Mouse (Mus musculus) heart, postnatal 0 days (tissue): ENCODE data around the gene Fut4. TPM values are rescaled to one million over a fixed set of nuclear protein-coding genes. Genes with fewer than 3 reads are reported as not detected.

Experiments used
- ATAC-seq: fragments of 200-750 bp; cut with Nextera tagmentation; 2 replicates; pipeline ENCODE4 v1.8.0; 2017; ENCODE audit warnings: low read depth, moderate number of reproducible peaks, moderate library complexity; ENCODE audit not compliant: insufficient read depth
- DNase-seq: peaks from one replicate; pipeline ENCODE4 v3.0.0-alpha.2; 2016; ENCODE audit warnings: low spot score
- H3K27ac ChIP-seq: fragments of 300-500 bp; sonication (generic); 2 replicates; pipeline ENCODE4 v1.5.1; 2014; ENCODE audit warnings: low read depth, mild to moderate bottlenecking
- H3K27me3 ChIP-seq: fragments of 300-500 bp; sonication (generic); 2 replicates; pipeline ENCODE4 v1.6.1; 2014; ENCODE audit warnings: low read length, mixed read lengths; ENCODE audit not compliant: control insufficient read depth, insufficient read depth
- H3K36me3 ChIP-seq: fragments of 300-500 bp; sonication (generic); replicated peaks from 2 replicates; pipeline ENCODE4 v1.6.1; 2014; ENCODE audit warnings: low read length, mixed read lengths; ENCODE audit not compliant: control insufficient read depth, insufficient read depth
- H3K4me1 ChIP-seq: fragments of 300-500 bp; sonication (generic); 2 replicates; pipeline ENCODE4 v1.6.1; 2014; ENCODE audit warnings: antibody characterized with exemption; ENCODE audit not compliant: control insufficient read depth, insufficient read depth
- H3K4me2 ChIP-seq: fragments of 300-500 bp; sonication (generic); 2 replicates; pipeline ENCODE4 v1.6.1; 2014; ENCODE audit warnings: low read depth, mild to moderate bottlenecking, low read length, moderate library complexity
- H3K4me3 ChIP-seq: fragments of 300-500 bp; sonication (generic); 2 replicates; pipeline ENCODE4 v1.5.1; 2014; ENCODE audit warnings: low read depth, low read length
- H3K9ac ChIP-seq: fragments of 300-500 bp; sonication (generic); replicated peaks from 2 replicates; pipeline ENCODE4 v1.6.1; 2014; ENCODE audit warnings: low read depth, low read length, mixed read lengths
- H3K9me3 ChIP-seq: fragments of 300-500 bp; sonication (generic); replicated peaks from 2 replicates; pipeline ENCODE4 v1.6.1; 2016; ENCODE audit warnings: low read length; ENCODE audit not compliant: control insufficient read depth
- CTCF ChIP-seq: IDR thresholded peaks from 2 replicates; pipeline ENCODE4 v1.5.1; 2016; ENCODE audit warnings: antibody characterized with exemption, control low read depth, low read depth
- EP300 ChIP-seq: IDR thresholded peaks from 2 replicates; pipeline ENCODE4 v1.6.1; 2016; ENCODE audit warnings: antibody characterized with exemption, low read depth
- WGBS: fragments of 180-500 bp; shearing (Covaris S2); extraction: QIAGEN DNeasy Blood & Tissue Kit; methylation state at CpG from one replicate; pipeline ENCODE4 v1.1.7; 2014; 5-methylcytosine and 5-hydroxymethylcytosine counted together
- polyA plus RNA-seq: library from polyadenylated mRNA; unstranded; fragments of >200 nt; fragmentation: Nextera tagmentation; extraction: Ambion mirVana; gene quantifications from 2 replicates; pipeline ENCODE4 v1.2.1, GENCODE M21; 2015
- total RNA-seq: library from RNA; depleted of rRNA; stranded (reverse); fragments of >200 nt; gene quantifications from 2 replicates; pipeline ENCODE4 v1.2.3, GENCODE M21; 2014; ENCODE audit warnings: low replicate concordance

Gene Fut4
- total and polyA plus RNA-seq, 2 experiments from 2014 or later, result 0.27 TPM; not detected in 1

DNA sequence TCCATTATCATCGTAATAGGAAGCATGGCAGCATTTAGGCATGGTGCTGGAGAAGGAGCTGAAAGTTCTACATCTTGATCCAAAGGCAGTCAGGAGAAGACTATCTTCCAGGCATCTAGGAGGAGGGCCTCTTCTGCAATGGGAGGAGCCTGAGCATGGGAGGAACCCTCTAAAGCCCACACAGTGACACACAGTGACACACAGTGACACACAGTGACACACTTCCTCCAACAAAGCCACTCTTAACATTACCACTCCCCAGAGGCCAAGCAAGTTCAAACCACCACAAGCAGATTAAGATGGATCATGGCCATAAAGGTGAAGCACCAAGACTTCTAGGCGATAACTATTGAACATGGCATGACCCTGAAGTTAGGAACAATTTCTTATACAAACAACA, 19.9 kb upstream of the Fut4 start:
- H3K4me2 ChIP-seq, result no peak overlapping the region
- H3K4me3 ChIP-seq, result no peak overlapping the region
- no peaks in the 10 kb centered on the region for H3K36me3 ChIP-seq
- H3K9me3 ChIP-seq, result no peaks in the 10 kb centered on the region
- peaks cover 21% of the 10 kb centered on the region; the same call in 1 of the 2 replicates for H3K27me3 ChIP-seq
- H3K27ac ChIP-seq, result no peak overlapping the region
- no peak for ATAC-seq
- no peak overlapping the region for H3K9ac ChIP-seq
- TF ChIP-seq CTCF (no peak), EP300 (no peak)
- no peaks in the 10 kb centered on the region for H3K4me1 ChIP-seq
- WGBS, result 89% methylated on average over 2 of the region's 2 CpGs
- no peak for DNase-seq

DNA sequence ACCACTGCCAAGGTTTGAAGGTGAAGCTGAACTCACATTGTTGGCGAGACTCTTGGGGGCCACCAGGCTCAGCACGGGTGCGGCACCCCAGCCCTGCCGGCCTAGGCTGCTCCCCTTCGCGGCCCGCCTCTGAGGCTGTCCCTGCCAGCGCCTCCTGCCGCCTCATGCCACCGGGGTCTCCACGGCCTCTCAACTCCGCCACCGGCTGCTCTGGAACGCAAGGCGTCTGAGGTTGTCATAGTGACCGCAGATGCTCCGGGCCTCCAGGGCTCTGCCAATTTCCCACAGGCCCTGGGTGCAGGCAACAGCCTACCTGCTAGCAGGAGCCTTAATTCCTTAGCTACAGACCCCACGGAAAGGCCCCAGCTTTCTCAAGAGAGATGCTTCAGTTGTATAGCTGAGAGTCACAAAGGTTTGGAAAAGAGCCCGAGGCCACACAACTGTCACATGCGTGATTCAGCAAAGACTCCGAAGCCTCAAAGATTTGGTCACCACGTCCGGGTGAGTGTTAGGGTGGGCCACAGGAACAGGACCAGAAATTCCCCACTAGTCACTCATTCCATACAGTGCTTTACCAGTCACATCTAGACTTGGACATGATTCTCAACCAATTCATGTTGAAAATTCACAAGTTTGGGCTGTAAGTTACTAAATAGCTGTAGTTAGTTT, 18.7 kb upstream of the Fut4 start, which contains the start of gene 1700012B09Rik:
Gene 1700012B09Rik (minus strand): TSS at position 228 of the 669 bp plus-strand sequence.
- 19% methylated on average over 23 of the region's 23 CpGs for WGBS
- Histone ChIP-seq H3K27ac (no peak within 1 kb of the TSS), H3K27me3 (peaks cover 21% of the 10 kb centered on the region; the same call in 1 of the 2 replicates), H3K9ac (no peak within 1 kb of the TSS), H3K4me3 (no peak within 1 kb of the TSS), H3K4me2 (no peak within 1 kb of the TSS), H3K4me1 (no peaks in the 10 kb centered on the region), H3K9me3 (no peaks in the 10 kb centered on the region), H3K36me3 (no peaks in the 10 kb centered on the region)
- TF ChIP-seq CTCF, result no peak
- no peak for ATAC-seq
- DNase-seq, result no peak

DNA sequence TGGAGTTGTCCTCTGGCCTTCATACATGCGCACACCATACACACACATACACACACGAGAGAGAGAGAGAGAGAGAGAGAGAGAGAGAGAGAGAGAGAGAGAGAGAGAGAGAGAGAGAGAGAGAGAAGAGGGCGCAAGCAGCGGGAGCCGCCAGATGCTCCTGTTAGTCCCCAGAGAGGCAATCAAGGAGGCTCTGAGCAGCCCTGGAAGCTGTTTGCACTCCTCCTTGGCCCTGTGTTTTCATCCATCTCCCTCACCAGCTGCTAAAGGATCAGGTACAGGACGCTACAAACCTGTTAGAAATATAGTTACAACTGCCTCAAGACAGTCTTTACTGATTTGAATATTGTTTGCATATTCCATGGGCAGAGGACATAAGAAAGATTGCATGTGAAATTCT, 17.6 kb upstream of the Fut4 start:
- ATAC-seq, result no peak
- no peak for TF ChIP-seq EP300
- no peak for TF ChIP-seq CTCF
- no peak overlapping the region for H3K27ac ChIP-seq

DNA sequence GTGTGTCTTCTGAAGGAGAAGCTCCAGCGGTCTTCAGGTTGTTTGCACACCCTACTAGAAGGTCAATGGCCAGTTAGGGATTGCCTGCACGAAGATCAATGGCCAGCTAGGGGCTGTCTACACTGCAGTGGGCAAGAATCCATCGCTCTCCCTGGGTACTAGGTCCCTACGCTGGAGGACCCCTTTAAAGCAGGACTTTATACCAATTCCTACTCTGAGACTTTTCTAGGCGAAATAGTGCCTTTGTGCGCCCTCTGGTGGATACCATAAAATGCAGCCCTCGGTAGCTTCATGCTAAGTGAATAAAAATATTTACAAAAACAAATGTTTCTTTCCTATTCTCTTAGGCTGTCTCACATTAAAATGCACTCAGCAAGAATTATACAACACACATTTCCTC, 12.6 kb upstream of the Fut4 start:
- DNase-seq, result no peak
- ATAC-seq, result no peak
- H3K27me3 ChIP-seq, result 0 out of 2 replicates have a peak, but pooled peaks cover 8% of the 10 kb centered on the region

More for the DNA sequence above, 17.6 kb upstream of the Fut4 start:
- Histone ChIP-seq H3K4me3 (no peak overlapping the region), H3K9me3 (no peaks in the 10 kb centered on the region), H3K27me3 (peaks cover 21% of the 10 kb centered on the region; the same call in 1 of the 2 replicates), H3K4me1 (no peaks in the 10 kb centered on the region), H3K9ac (no peak overlapping the region), H3K4me2 (no peak overlapping the region), H3K36me3 (no peaks in the 10 kb centered on the region)
- WGBS, result 63% methylated on average over 5 of the region's 6 CpGs
- DNase-seq, result no peak

DNA sequence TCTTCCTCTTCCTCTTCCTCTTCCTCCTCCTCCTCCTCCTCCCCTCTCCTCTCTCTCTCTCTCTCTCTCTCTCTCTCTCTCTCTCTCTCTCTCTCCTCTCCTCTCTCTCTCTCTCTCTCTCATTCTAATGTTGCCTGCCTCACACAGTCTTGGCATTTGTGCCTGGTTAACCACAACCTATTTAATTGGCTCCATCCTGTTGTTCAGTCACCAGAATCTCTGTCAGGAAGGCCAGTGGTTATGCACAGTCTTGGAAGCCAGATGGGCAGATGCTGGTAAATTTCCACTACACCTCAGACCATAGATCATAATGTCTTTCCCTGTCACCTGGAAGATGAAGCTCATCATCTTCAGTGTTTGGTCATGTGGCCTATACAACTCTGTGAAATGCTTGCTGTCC, 7.1 kb upstream of the Fut4 start:
- no peaks in the 10 kb centered on the region for H3K27me3 ChIP-seq
- H3K4me1 ChIP-seq, result no peaks in the 10 kb centered on the region
- H3K4me3 ChIP-seq, result no peak overlapping the region
- no peak for ATAC-seq
- no peak overlapping the region for H3K4me2 ChIP-seq
- TF ChIP-seq EP300 (no peak), CTCF (no peak)
- H3K27ac ChIP-seq, result no peak overlapping the region
- no peak for DNase-seq
- no peak overlapping the region for H3K9ac ChIP-seq
- H3K9me3 ChIP-seq, result no peaks in the 10 kb centered on the region
- no peaks in the 10 kb centered on the region for H3K36me3 ChIP-seq

More for the DNA sequence above, 12.6 kb upstream of the Fut4 start:
- Histone ChIP-seq H3K9me3 (no peaks in the 10 kb centered on the region), H3K27ac (no peak overlapping the region), H3K4me2 (no peak overlapping the region), H3K4me3 (no peak overlapping the region), H3K4me1 (no peaks in the 10 kb centered on the region), H3K36me3 (no peaks in the 10 kb centered on the region), H3K9ac (no peak overlapping the region)
- 22% methylated on average over 7 of the region's 7 CpGs for WGBS
- TF ChIP-seq CTCF, result peak; percentile 58
- TF ChIP-seq EP300, result no peak

DNA sequence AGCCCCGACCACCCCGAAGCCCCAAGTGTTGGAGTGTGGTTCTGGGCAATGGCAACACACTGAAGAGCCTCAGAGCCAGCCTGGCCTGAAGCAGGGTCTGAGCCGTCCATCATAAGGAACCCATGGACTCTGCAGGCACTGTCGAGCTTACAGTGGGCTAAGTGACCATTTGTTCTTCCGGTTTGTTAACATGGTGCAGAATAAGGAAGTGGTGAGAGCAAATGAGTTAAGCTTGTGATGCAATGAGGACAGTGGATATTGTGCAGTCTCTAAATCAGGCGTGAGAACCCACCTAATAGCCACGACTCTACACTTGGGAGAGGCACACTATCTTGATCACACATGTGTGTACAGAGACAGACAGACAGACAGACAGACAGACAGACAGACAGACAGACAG, 6.4 kb upstream of the Fut4 start:
- no peak for ATAC-seq
- Histone ChIP-seq H3K4me1 (no peaks in the 10 kb centered on the region), H3K9me3 (no peaks in the 10 kb centered on the region), H3K36me3 (no peaks in the 10 kb centered on the region), H3K4me3 (no peak overlapping the region), H3K27me3 (no peaks in the 10 kb centered on the region), H3K4me2 (no peak overlapping the region), H3K27ac (no peak overlapping the region), H3K9ac (no peak overlapping the region)
- DNase-seq, result no peak
- WGBS, result 49% methylated on average over 7 of the region's 7 CpGs
- TF ChIP-seq CTCF (no peak), EP300 (no peak)
